Mouse (Mus musculus): Measurements from ENCODE around the gene Fgfr2. TPM values are rescaled to one million over a fixed set of nuclear protein-coding genes. Genes with fewer than 3 reads are reported as not detected.

Gene Fgfr2
- polyA plus RNA-seq, 3 experiments from 2014 or later = 0.27 TPM; not detected in 2

GRCm38 (mm10) chr7:130904571-130905365, 2218.4 kb downstream of the Fgfr2 start:
- ATAC-seq = no peak

GRCm38 (mm10) chr7:130903505-130904074, 2219.6 kb downstream of the Fgfr2 start:
- ATAC-seq = peak; percentile 56

DNA sequence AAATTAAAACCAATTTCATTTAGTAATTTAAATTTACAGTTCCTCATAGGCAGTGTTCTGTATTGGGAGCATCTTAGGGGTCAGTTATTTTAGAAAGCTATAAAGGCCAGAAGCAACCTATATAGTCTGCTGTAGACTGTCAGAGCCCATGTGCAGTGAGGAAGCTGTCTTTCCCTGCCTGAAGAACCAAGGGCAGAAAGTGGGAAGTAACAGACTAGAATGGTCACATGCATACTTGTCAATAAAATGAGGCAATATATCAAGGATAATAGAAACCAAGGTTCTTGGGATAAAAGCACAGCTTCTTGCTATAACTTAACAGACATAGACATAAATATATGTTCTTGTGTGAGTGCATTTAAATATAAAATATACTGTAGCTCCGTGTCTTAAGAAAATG, 2220.2 kb downstream of the Fgfr2 start:
- no peak for ATAC-seq

- no peak for ATAC-seq
These were observed 2222.8 kb downstream of the Fgfr2 start for GRCm38 (mm10) chr7:130900233-130900848.

GRCm38 (mm10) chr7:130898373-130898772, 2224.8 kb downstream of the Fgfr2 start:
- no peak for ATAC-seq

GRCm38 (mm10) chr7:130897201-130897600, 2225.9 kb downstream of the Fgfr2 start:
- no peak for ATAC-seq

GRCm38 (mm10) chr7:130896064-130896463, 2227.1 kb downstream of the Fgfr2 start:
- no peak for ATAC-seq

GRCm38 (mm10) chr7:130895618-130895945, 2227.6 kb downstream of the Fgfr2 start:
- ATAC-seq = no peak

- ATAC-seq = no peak
These were observed 2228.1 kb downstream of the Fgfr2 start for GRCm38 (mm10) chr7:130894931-130895617.

- ATAC-seq = peak; percentile 97
These were observed 2230.2 kb downstream of the Fgfr2 start for GRCm38 (mm10) chr7:130892973-130893372.

DNA sequence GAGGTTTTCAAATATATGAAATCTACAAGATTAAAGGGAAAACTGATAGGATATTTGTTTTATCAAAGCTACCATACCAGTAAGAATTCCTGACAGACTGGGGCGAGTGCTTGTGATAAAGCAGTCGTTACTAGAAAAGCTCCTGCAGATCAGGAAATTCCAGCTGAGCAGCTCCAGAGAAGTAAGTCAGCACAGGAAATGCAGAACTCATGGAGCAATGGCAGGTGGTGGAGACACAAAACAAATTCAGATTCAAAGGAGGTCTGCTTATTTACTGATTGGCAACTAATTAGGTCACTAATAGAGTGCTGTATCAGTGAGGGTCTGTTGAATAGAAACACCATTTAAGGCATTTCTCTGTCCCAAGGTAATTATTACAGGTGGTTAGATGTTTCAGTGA, 2232.3 kb downstream of the Fgfr2 start:
- no peak for ATAC-seq

DNA sequence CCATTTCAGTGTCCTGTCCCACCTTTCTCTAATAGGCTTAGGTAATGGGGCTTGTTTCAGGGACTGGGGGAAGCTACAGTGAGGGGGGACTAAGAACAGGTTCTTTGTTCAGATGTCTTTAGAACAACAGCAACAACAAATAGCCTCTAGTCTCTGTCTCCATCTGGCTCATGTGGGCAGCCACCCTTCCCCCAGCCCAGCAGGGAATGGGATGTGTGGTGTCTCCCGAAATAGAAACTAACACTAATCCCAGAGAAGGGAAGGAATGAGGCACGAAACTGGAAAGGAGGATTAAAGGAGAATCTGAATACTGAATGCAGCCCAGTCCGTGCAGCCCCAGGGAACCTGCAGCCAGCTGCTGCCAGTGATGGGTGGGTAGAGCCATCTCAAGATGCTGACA, 2235.2 kb downstream of the Fgfr2 start:
- no peak for ATAC-seq

- peak; percentile 98 for ATAC-seq
These were observed 2236.9 kb downstream of the Fgfr2 start for GRCm38 (mm10) chr7:130886246-130886645.

DNA sequence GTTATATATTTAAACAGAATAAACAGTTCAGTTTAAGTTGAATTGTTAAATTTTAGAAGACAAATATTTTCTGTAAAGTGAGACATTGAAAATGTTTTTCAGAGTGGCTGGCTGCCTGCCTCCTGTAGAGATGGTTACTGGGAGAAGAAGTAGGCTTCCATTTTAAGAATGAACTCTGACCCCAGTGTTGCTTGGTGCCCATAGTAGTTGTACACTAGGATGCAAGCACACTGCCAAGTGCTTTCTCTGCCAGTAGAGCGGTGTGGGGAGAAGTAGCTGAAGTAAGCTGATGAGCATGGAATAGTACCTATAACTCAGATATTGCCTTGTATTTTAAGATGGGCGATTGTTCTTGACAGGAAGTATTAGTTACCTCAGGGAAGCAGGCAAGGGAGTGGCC, 2239.0 kb downstream of the Fgfr2 start:
- ATAC-seq = no peak

- no peak for ATAC-seq
These were observed 2255.9 kb downstream of the Fgfr2 start for GRCm38 (mm10) chr7:130867256-130867655.

DNA sequence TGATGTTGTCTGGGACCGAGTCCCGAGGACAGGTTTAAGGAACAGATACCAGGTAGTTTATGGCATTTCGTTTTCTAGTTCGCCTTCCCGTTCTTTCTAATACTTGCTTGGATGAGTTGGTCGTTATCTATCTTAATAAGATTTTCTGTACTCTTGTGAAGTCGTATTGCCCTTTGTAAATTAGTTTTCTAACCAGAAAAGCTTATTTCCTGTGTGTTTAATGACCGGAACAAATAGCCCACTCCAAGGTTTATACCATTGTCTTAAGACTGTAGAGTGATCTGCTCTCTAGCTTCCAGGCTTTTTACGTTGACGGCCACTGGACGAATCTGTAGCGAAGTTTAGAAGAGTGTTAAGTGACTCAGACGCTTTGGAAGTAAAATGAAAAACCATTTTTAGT, 2256.5 kb downstream of the Fgfr2 start:
- no peak for ATAC-seq

- peak; percentile 96 for ATAC-seq
These were observed 2257.2 kb downstream of the Fgfr2 start, which contains the start of gene Plekha1 for GRCm38 (mm10) chr7:130865613-130866591. Plekha1 (plus strand) TSS chr7:130865756.

GRCm38 (mm10) chr7:130864711-130865110, 2258.4 kb downstream of the Fgfr2 start:
- ATAC-seq = no peak

DNA sequence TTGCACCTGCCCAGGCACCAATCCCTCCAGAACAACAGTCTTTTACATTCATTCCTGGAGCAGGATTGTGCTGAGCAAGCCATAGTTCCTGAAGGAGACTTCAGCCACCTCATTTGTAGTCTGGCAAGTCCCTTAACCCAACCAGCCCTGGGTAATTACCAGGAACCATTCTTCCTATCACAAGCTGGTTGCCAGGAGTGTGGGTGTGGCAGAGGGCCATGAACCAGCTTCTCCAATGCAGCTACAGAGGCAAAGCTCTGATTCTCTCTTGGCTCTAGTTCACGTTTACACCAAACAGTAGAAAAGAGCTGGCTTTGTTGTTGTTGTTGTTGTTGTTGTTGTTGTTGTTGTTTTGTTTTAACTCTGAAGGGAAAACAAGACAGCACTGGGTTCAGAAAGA, 2260.6 kb downstream of the Fgfr2 start:
- no peak for ATAC-seq

DNA sequence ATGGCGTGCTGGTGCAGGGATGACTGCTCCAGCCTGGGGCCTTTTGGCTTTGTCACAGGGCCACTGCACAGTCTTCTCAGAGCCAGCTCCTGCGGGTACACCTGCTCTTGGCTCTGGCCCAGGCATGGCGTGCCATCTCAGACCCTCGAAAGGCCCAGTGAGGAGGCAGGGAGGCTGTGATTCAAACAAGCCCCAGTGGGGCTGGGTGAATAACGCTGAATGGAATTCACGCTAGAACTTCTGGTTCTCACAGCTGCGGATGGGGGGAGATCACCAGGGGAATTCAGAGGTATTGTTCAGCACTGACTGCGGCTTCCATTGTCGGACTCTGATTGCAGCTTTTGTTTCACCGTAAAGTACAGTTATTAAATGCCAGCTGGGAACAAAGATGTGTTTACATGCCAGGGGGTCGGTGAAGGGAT, 2262.4 kb downstream of the Fgfr2 start:
- ATAC-seq = no peak

DNA sequence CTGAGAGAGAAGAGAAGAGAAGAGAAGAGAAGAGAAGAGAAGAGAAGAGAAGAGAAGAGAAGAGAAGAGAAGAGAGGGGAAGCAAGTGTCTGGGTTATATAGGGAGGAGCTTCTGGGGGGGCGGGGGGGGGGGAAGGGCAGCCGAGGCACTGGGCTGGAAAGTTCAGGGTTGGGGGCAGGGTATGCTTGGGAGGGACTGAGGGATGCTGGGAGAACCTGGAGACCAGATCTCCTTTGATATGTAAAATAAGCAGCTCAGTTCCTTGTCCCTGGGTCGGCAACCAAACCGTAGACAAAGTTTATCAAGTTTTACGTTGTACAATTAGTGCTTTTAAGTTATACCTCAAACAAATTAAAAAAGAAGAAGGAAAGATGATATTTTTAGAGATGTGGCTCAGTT, 2263.2 kb downstream of the Fgfr2 start:
- ATAC-seq = no peak

GRCm38 (mm10) chr7:130857973-130858372, 2265.2 kb downstream of the Fgfr2 start:
- no peak for ATAC-seq

Data from inflammation-experienced regulatory T-cells, adult 6 months (primary cell).